Mouse (Mus musculus) MEL (cell line): ENCODE data around the gene Gm20671.

Experiments
- CTCF ChIP-seq, 3 experiments: IDR thresholded peaks in 2 of 3; conservative IDR thresholded peaks in 1 of 3; 2 replicates each; pipeline ENCODE4 v1.5.1; 2011 to 2012; ENCODE audit warnings: low read length in 3 of 3, low read depth in 2 of 3, mild to moderate bottlenecking in 2 of 3, improper control_type of control experiment in 1 of 3, inconsistent platforms in 1 of 3, mixed read lengths in 1 of 3, moderate library complexity in 1 of 3; ENCODE audit not compliant: control insufficient read depth in 1 of 3, insufficient read depth in 1 of 3, poor library complexity in 1 of 3, severe bottlenecking in 1 of 3
- JUND ChIP-seq: IDR thresholded peaks from 2 replicates; pipeline ENCODE4 v1.6.1; 2011; ENCODE audit warnings: low read depth, mild to moderate bottlenecking, improper control_type of control experiment, low read length
- KAT2A ChIP-seq: conservative IDR thresholded peaks from 2 replicates; pipeline ENCODE4 v1.6.1; 2012; ENCODE audit warnings: low read depth, low read length, improper control_type of control experiment, inconsistent platforms
- MAX ChIP-seq: IDR thresholded peaks from 2 replicates; pipeline ENCODE4 v1.6.1; 2011; ENCODE audit warnings: low read length, improper control_type of control experiment
- MAZ ChIP-seq: IDR thresholded peaks from 2 replicates; pipeline ENCODE4 v1.6.1; 2012; ENCODE audit warnings: low read depth, mild to moderate bottlenecking, inconsistent platforms, low read length, improper control_type of control experiment
- MYC ChIP-seq: IDR thresholded peaks from 2 replicates; pipeline ENCODE4 v1.6.1; 2011; ENCODE audit warnings: low read depth, mild to moderate bottlenecking, low read length, improper control_type of control experiment, moderate library complexity
- NRF1 ChIP-seq: IDR thresholded peaks from 2 replicates; pipeline ENCODE4 v1.6.1; 2014; ENCODE audit warnings: low read depth, mild to moderate bottlenecking, inconsistent platforms, low read length, improper control_type of control experiment, moderate library complexity; ENCODE audit not compliant: poor library complexity, insufficient read depth, severe bottlenecking
- POLR2A ChIP-seq, 2 experiments: IDR thresholded peaks; 2 replicates each; pipeline ENCODE4 v1.6.1; 2011 to 2012; ENCODE audit warnings: low read length in 2 of 2, mild to moderate bottlenecking in 2 of 2, control low read depth in 1 of 2, improper control_type of control experiment in 1 of 2, low read depth in 1 of 2, moderate library complexity in 1 of 2; ENCODE audit not compliant: control insufficient read depth in 1 of 2, insufficient read depth in 1 of 2, poor library complexity in 1 of 2
- RAD21 ChIP-seq: IDR thresholded peaks from 2 replicates; pipeline ENCODE4 v1.6.1; 2011; ENCODE audit warnings: mild to moderate bottlenecking, low read depth, low read length, improper control_type of control experiment
- USF1 ChIP-seq: IDR thresholded peaks from 2 replicates; pipeline ENCODE4 v1.6.1; 2014; ENCODE audit warnings: low read depth, mild to moderate bottlenecking, inconsistent platforms, low read length, improper control_type of control experiment, moderate library complexity
- ZMIZ1 ChIP-seq: IDR thresholded peaks from 2 replicates; pipeline ENCODE4 v1.6.1; 2012; ENCODE audit warnings: low read depth, mild to moderate bottlenecking, inconsistent platforms, low read length, improper control_type of control experiment, moderate library complexity

- no peak for TF ChIP-seq RAD21
- no peak for TF ChIP-seq POLR2A (IDR thresholded peaks at IDR 0.05; ENCODE audit: control insufficient read depth in 1 of 2, insufficient read depth in 1 of 2, low read depth in 1 of 2, low read length in 2 of 2, poor library complexity in 1 of 2)
- TF ChIP-seq MYC = no peak
- no peak for TF ChIP-seq CTCF (IDR thresholded peaks at IDR 0.05 in 2 of 3, conservative IDR thresholded peaks at IDR 0.05 in 1 of 3; ENCODE audit: control insufficient read depth in 1 of 3, insufficient read depth in 1 of 3, low read depth in 2 of 3, low read length in 3 of 3, poor library complexity in 1 of 3, severe bottlenecking in 1 of 3)
- no peak for TF ChIP-seq ZMIZ1
- TF ChIP-seq MAX = no peak
- TF ChIP-seq USF1 = no peak
- TF ChIP-seq JUND = no peak
- no peak for TF ChIP-seq NRF1
- no peak for TF ChIP-seq KAT2A
- no peak for TF ChIP-seq MAZ
These were observed 102.9 kb downstream of the Gm20671 start for GRCm38 (mm10) chr5:32723981-32724380.
